Mouse (Mus musculus) heart, embryonic 11.5 days (tissue): ENCODE results near the gene Syn2. TPM values are rescaled to one million over a fixed set of nuclear protein-coding genes. Genes with fewer than 3 reads are reported as not detected.

Experiments
- ATAC-seq: fragments of 200-750 bp; cut with Nextera tagmentation; replicated peaks from 2 replicates; pipeline ENCODE4 v1.8.0; 2017; ENCODE audit warnings: moderate library complexity; ENCODE audit not compliant: insufficient number of reproducible peaks, low FRiP score, low TSS enrichment
- H3K27ac ChIP-seq: fragments of 300-500 bp; sonication (generic); 2 replicates; pipeline ENCODE4 v1.5.1; 2014; ENCODE audit warnings: mild to moderate bottlenecking, low read depth, low read length
- H3K27me3 ChIP-seq: fragments of 300-500 bp; sonication (generic); 2 replicates; pipeline ENCODE4 v1.6.1; 2014; ENCODE audit warnings: mild to moderate bottlenecking, low read length, mixed read lengths; ENCODE audit not compliant: control insufficient read depth, insufficient read depth
- H3K36me3 ChIP-seq: fragments of 300-500 bp; sonication (generic); 2 replicates; pipeline ENCODE4 v1.6.1; 2014; ENCODE audit warnings: mild to moderate bottlenecking, low read length, moderate library complexity, mixed read lengths; ENCODE audit not compliant: control insufficient read depth, insufficient read depth
- H3K4me1 ChIP-seq: fragments of 300-500 bp; sonication (generic); 2 replicates; pipeline ENCODE4 v1.6.1; 2014; ENCODE audit warnings: low read length; ENCODE audit not compliant: control insufficient read depth, insufficient read depth
- H3K4me2 ChIP-seq: fragments of 300-500 bp; sonication (generic); 2 replicates; pipeline ENCODE4 v1.6.1; 2014; ENCODE audit warnings: mild to moderate bottlenecking, moderate library complexity
- H3K4me3 ChIP-seq: fragments of 300-500 bp; sonication (generic); 2 replicates; pipeline ENCODE4 v1.5.1; 2014; ENCODE audit warnings: low read depth, low read length
- H3K9ac ChIP-seq: fragments of 300-500 bp; sonication (generic); 2 replicates; pipeline ENCODE4 v1.6.1; 2014; ENCODE audit warnings: mild to moderate bottlenecking, low read depth, low read length, moderate library complexity
- H3K9me3 ChIP-seq: fragments of 300-500 bp; sonication (generic); replicated peaks from 2 replicates; pipeline ENCODE4 v1.6.1; 2016; ENCODE audit warnings: low read length; ENCODE audit not compliant: control insufficient read depth
- WGBS: fragments of 180-500 bp; shearing (Covaris S2); extraction: QIAGEN DNeasy Blood & Tissue Kit; methylation state at CpG from one replicate; pipeline ENCODE4 v1.1.7; 2014; ENCODE audit not compliant: insufficient replicate concordance; 5-methylcytosine and 5-hydroxymethylcytosine counted together
- polyA plus RNA-seq: library from polyadenylated mRNA; unstranded; fragments of >200 nt; fragmentation: Nextera tagmentation; extraction: Ambion mirVana; gene quantifications from 2 replicates; pipeline ENCODE4 v1.2.1, GENCODE M21; 2014

Syn2 gene
- polyA plus RNA-seq, 1 experiment from 2014 or later = 0.99 TPM

- Histone ChIP-seq H3K4me3 (no peak overlapping the region), H3K27me3 (no peaks in the 10 kb centered on the region)
Measured at GRCm38 (mm10) chr6:115200753-115201152, 66.1 kb downstream of the Syn2 start.

GRCm38 (mm10) chr6:115203029-115203428, 68.3 kb downstream of the Syn2 start:
- WGBS = 66% methylated on average over 3 of the region's 3 CpGs
- Histone ChIP-seq H3K4me3 (no peak overlapping the region), H3K9ac (no peak overlapping the region), H3K27me3 (no peaks in the 10 kb centered on the region), H3K36me3 (no peaks in the 10 kb centered on the region), H3K4me2 (no peak overlapping the region), H3K4me1 (no peaks in the 10 kb centered on the region), H3K9me3 (no peaks in the 10 kb centered on the region), H3K27ac (no peak overlapping the region)
- no peak for ATAC-seq

More at GRCm38 (mm10) chr6:115200753-115201152, 66.1 kb downstream of the Syn2 start:
- Histone ChIP-seq H3K27ac (no peak overlapping the region), H3K9me3 (no peaks in the 10 kb centered on the region), H3K4me2 (no peak overlapping the region), H3K4me1 (no peaks in the 10 kb centered on the region), H3K36me3 (no peaks in the 10 kb centered on the region), H3K9ac (no peak overlapping the region)
- WGBS = 58% methylated on average over 3 of the region's 3 CpGs
- ATAC-seq = no peak

DNA sequence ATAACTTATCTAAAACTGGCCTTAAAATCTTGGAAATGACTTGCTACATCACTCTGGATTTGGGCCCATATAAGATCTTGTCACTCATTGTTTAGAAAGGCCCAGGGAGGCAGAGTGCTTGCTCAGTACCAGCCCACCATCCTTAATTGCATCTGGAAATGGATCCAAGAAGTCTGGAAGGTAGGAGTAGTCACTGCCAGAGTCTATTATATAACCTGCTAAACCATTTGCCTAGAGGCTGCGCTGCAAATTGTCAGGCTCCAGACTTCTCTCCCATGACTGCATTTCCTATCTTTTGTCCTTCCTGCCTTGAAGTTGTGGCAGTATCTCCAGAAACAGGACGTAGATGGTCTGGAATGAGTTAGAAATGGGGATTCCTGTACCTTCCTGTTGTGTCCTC, 75.5 kb downstream of the Syn2 start:
- no peak for ATAC-seq
- H3K9ac ChIP-seq = no peak overlapping the region
- WGBS = 55% methylated on average over 2 of the region's 2 CpGs
- H3K4me1 ChIP-seq = no peaks in the 10 kb centered on the region; the same call in 1 of the 2 replicates
- no peaks in the 10 kb centered on the region for H3K9me3 ChIP-seq
- H3K27me3 ChIP-seq = no peaks in the 10 kb centered on the region
- H3K4me3 ChIP-seq = no peak overlapping the region
- no peaks in the 10 kb centered on the region for H3K36me3 ChIP-seq
- H3K4me2 ChIP-seq = no peak overlapping the region
- H3K27ac ChIP-seq = no peak overlapping the region

DNA sequence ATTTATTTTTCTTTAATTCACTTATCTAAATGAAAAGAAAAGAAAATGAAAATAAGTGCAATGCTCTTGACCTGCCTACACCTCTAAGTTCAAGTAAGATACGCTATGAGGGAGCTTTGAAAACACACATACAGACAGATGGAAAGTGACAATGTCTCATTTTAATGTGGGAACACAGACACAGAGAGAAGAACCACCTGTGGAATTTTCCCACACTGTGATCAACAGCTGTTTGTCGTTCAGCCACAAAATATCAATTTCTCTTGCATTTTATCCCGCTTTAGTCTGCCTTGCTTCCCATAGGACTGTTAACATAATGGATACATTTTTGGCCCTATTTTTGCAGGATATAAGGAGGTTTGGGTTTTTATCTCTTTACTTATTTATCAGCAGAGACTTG, 76.1 kb downstream of the Syn2 start:
- no peak for ATAC-seq
- H3K27me3 ChIP-seq = no peaks in the 10 kb centered on the region
- H3K4me2 ChIP-seq = no peak overlapping the region
- H3K4me1 ChIP-seq = no peaks in the 10 kb centered on the region; the same call in 1 of the 2 replicates
- H3K9me3 ChIP-seq = no peaks in the 10 kb centered on the region
- H3K9ac ChIP-seq = no peak overlapping the region
- H3K36me3 ChIP-seq = no peaks in the 10 kb centered on the region
- WGBS = 74% methylated on average over 3 of the region's 3 CpGs
- no peak overlapping the region for H3K27ac ChIP-seq
- no peak overlapping the region for H3K4me3 ChIP-seq

DNA sequence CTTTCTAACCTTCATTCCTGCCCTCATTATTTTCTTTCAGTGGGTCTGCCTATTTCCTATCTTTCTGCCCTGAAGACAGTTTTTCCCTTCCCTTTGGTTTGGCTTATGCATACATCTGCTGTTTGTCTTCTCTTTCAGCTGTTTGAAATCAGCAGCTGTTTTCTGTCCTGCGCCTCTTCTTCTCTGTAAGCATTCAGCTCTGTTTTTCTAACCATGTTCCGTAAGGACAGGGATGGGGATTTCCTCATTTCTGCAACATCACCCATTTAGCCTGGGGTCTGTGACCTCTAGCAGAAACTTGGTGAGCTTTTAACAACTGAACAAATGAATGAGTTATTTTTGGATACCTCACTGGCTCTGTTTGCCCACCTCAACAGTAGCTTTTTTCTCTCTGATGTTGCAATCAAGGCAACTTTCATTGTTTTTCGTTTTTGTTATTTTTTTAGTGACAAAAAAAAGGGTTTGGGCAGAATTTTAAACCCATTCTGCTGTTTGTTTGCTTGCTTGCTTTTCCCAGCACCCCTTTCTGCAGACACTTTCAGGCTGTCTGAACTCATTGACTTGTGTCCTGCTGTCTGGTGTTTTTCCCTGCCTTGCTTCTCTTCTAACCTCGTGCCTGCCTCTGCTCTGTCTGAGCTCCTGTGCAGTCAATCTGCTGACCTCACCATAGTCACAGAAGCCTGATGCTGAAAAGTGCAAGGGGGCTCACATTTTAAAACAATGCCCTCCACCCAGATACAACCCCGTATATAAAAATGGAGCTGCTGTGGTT, 77.6 kb downstream of the Syn2 start:
- H3K4me1 ChIP-seq = no peaks in the 10 kb centered on the region; the same call in 1 of the 2 replicates
- H3K9me3 ChIP-seq = no peaks in the 10 kb centered on the region
- H3K4me2 ChIP-seq = no peak overlapping the region
- WGBS = 46% methylated on average over 5 of the region's 5 CpGs
- ATAC-seq = no peak
- H3K4me3 ChIP-seq = no peak overlapping the region
- no peak overlapping the region for H3K9ac ChIP-seq
- H3K36me3 ChIP-seq = no peaks in the 10 kb centered on the region
- no peak overlapping the region for H3K27ac ChIP-seq
- H3K27me3 ChIP-seq = no peaks in the 10 kb centered on the region

DNA sequence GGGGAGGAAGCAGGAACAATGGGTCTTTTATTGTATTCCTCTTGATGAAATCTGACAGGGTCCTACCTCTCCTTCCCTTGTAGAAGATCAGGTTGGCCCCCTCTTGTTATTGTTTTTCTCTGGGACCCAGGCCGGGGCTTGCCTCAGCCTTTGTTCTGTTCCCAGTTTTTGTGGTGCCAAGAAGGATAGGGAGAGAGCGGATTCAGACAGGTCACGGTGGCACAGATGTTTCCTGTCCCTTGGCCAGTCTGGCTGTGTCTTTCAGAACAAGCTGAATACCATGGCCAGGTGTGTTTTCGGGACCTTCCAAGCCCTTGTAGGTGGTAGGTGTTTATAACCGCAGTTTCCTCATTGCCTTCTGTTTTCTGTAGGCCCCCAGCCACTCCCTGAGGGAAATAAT, 78.4 kb downstream of the Syn2 start:
- no peak overlapping the region for H3K4me3 ChIP-seq
- H3K4me2 ChIP-seq = no peak overlapping the region
- H3K9ac ChIP-seq = no peak overlapping the region
- H3K9me3 ChIP-seq = no peaks in the 10 kb centered on the region
- H3K36me3 ChIP-seq = no peaks in the 10 kb centered on the region
- 44% methylated on average over 5 of the region's 5 CpGs for WGBS
- H3K27me3 ChIP-seq = no peaks in the 10 kb centered on the region
- no peaks in the 10 kb centered on the region; the same call in 1 of the 2 replicates for H3K4me1 ChIP-seq
- no peak overlapping the region for H3K27ac ChIP-seq
- no peak for ATAC-seq

- 75% methylated on average over 8 of the region's 8 CpGs for WGBS
- H3K9ac ChIP-seq = no peak overlapping the region
- H3K36me3 ChIP-seq = no peaks in the 10 kb centered on the region
- H3K9me3 ChIP-seq = no peaks in the 10 kb centered on the region
- no peak for ATAC-seq
- H3K27me3 ChIP-seq = peaks cover 8% of the 10 kb centered on the region
- no peaks in the 10 kb centered on the region for H3K4me1 ChIP-seq
- H3K4me3 ChIP-seq = no peak overlapping the region
- no peak overlapping the region for H3K4me2 ChIP-seq
- H3K27ac ChIP-seq = no peak overlapping the region
Measured at GRCm38 (mm10) chr6:115221215-115221641, 86.5 kb downstream of the Syn2 start.

DNA sequence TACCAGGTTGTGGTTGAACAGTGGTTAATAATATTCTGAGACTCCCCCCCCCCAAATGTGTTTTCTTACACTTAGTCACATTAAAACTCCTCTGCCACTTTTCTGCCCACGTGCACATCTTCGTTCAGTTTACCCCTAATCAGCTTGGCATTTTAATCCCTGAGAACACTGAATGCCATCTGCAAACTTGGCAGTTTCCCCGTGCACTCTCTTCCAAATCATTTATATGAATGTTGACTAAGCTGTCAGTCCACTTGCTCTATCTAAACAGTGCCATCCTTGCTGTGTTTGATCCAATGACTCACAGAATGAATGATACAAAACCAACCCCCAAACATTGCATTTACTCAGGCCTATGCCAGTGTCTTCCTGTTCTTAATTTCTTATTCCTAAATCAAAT, 90.8 kb downstream of the Syn2 start:
- no peak for ATAC-seq
- Histone ChIP-seq H3K36me3 (no peaks in the 10 kb centered on the region), H3K27ac (no peak overlapping the region), H3K4me2 (no peak overlapping the region), H3K4me1 (no peaks in the 10 kb centered on the region), H3K9me3 (no peaks in the 10 kb centered on the region), H3K9ac (no peak overlapping the region), H3K4me3 (no peak overlapping the region), H3K27me3 (peaks cover 10% of the 10 kb centered on the region)
- whole genome bisulfite sequencing = 73% methylated on average over 3 of the region's 3 CpGs

GRCm38 (mm10) chr6:115227043-115227442, 92.3 kb downstream of the Syn2 start, which contains the start of gene Gm17482:
Gene Gm17482, plus strand, starts transcription at chr6:115227343.
- no peaks in the 10 kb centered on the region for H3K9me3 ChIP-seq
- ATAC-seq = no peak
- peaks cover 16% of the 10 kb centered on the region for H3K27me3 ChIP-seq
- WGBS = 66% methylated on average over 4 of the region's 4 CpGs
- no peak within 1 kb of the TSS for H3K4me2 ChIP-seq
- H3K36me3 ChIP-seq = no peaks in the 10 kb centered on the region
- H3K9ac ChIP-seq = no peak within 1 kb of the TSS
- no peak within 1 kb of the TSS for H3K27ac ChIP-seq
- no peak within 1 kb of the TSS for H3K4me3 ChIP-seq
- no peaks in the 10 kb centered on the region for H3K4me1 ChIP-seq
